Mouse (Mus musculus): Measurements from ENCODE around the gene Ccdc137. TPM values are rescaled to one million over a fixed set of nuclear protein-coding genes. Genes with fewer than 3 reads are reported as not detected.

Ccdc137 gene
- polyA plus RNA-seq, 1 experiment from 2014 or later = 11.7 TPM

DNA sequence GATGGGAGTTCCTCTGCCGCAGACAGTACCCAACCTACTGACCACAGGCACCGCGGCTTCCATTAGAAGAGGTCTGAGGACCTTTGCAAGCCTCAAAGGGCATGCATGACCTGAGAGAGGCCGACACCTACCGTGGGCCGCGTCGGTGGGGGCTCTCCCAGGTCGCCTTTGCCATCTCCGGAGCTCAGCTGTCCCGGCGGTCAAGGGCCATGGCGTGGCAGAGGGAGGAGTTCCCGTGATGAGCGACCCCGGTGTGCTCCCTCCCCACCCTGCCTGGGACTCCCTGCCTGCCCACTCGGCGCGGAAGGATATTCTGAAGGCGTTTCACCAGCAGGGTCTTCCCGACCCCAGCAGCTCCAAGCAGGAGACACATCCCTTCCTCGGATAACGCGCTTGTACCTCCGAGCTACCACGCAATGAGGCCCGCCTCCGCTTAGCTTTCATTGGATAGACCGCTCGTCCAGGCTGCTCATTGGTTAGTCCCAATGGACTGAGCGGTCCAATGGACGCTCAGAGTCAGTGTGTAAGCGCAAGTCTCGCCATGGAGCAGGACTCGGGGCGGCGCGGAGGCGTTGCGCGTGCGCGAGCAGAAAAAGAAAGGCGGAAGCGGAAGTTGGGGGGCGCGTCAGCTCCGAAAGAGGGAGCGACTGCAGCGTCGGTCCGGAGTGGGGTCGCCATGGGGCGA is 9.3 kb downstream of the Ccdc137 start, which contains the start of gene Arl16:
TSS of gene Arl16 (minus strand) at position 557 of the 685 bp plus-strand sequence.
- H3K4me2 ChIP-seq (ENCODE audit: low read depth, low read length) = peak within 1 kb of the TSS; percentile 92
- H3K27ac ChIP-seq (ENCODE audit: low read depth) = peak within 1 kb of the TSS; percentile 67
- TF ChIP-seq CTCF (IDR thresholded peaks at IDR 0.05; ENCODE audit: low read depth) (no peak; the same call in 1 of the 2 replicates), EP300 (IDR thresholded peaks at IDR 0.05; ENCODE audit: low read depth) (no peak)
- H3K9me3 ChIP-seq (ENCODE audit: low read length) = no peaks in the 10 kb centered on the region
- no peaks in the 10 kb centered on the region for H3K27me3 ChIP-seq (ENCODE audit: insufficient read depth, low read length)
- ATAC-seq = peak; percentile 99
- peak within 1 kb of the TSS; percentile 88 for H3K9ac ChIP-seq (replicated peaks)
- H3K4me1 ChIP-seq (ENCODE audit: insufficient read depth) = peaks cover 18% of the 10 kb centered on the region
- H3K36me3 ChIP-seq (replicated peaks; ENCODE audit: insufficient read depth, low read length) = peaks cover 31% of the 10 kb centered on the region
- DNase-seq = peak; percentile 97
- peak within 1 kb of the TSS; percentile 96 for H3K4me3 ChIP-seq (ENCODE audit: low read depth, low read length)
- 1% methylated on average over 54 of the region's 54 CpGs for WGBS (ENCODE audit: insufficient replicate concordance)

DNA sequence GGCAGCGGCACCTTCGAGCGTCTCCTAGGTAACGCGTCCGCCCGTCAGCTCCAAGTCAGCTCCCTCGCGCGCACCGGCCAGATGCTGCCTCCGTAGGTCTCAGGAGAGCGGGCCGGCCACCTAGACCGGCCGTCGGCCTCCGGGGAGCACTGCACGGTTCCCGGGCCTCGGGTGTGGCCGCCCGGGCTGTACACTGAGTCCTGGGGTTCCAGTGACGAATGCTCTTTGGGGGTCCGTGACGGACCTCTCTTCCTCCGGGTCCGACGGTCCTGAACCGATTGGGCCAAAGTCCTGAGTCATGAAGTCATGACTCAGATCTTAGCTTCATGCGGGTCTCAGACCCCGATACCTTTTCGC is 9.8 kb downstream of the Ccdc137 start:
- H3K36me3 ChIP-seq (replicated peaks; ENCODE audit: insufficient read depth, low read length) = peaks cover 36% of the 10 kb centered on the region
- DNase-seq (no peak), ATAC-seq (peak; percentile 56)
- no peak for TF ChIP-seq EP300 (IDR thresholded peaks at IDR 0.05; ENCODE audit: low read depth)
- TF ChIP-seq CTCF (IDR thresholded peaks at IDR 0.05; ENCODE audit: low read depth) = no peak
- under 1% methylated on average over 33 of the region's 33 CpGs for WGBS (ENCODE audit: insufficient replicate concordance)
- no peaks in the 10 kb centered on the region for H3K27me3 ChIP-seq (ENCODE audit: insufficient read depth, low read length)
- peaks cover 18% of the 10 kb centered on the region for H3K4me1 ChIP-seq (ENCODE audit: insufficient read depth)
- H3K4me3 ChIP-seq (ENCODE audit: low read depth, low read length) = peak overlapping the region; percentile 96
- peak overlapping the region; percentile 89 for H3K4me2 ChIP-seq (ENCODE audit: low read depth, low read length)
- no peaks in the 10 kb centered on the region for H3K9me3 ChIP-seq (ENCODE audit: low read length)
- peak overlapping the region; percentile 88 for H3K9ac ChIP-seq (replicated peaks)
- H3K27ac ChIP-seq (ENCODE audit: low read depth) = peak overlapping the region; percentile 67

DNA sequence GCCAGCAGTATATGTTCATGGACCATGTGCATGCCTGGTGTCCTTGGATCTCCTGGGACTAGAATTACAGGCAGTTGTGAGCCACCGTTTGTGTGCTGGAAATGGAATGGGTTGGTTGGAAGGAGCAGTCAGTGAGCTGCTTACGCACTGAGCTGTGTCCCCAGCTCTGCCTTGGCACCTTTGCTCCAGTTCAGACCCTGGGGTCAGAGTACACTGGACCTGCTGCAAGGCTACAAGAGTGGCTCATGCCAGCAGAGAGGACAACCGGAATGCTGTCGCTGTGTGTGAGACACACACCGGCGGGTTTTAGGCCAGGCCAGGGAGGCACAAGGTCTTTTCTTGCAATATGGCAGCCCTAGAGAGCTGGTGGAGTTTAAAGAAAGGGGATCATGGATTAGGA is 14.1 kb downstream of the Ccdc137 start:
- Histone ChIP-seq H3K36me3 (replicated peaks; ENCODE audit: insufficient read depth, low read length) (peaks cover 61% of the 10 kb centered on the region), H3K9ac (replicated peaks) (0 out of 2 replicates have a peak overlapping the region, but pooled peaks have one; percentile 16)
- 77% methylated on average over 6 of the region's 6 CpGs for WGBS (ENCODE audit: insufficient replicate concordance)

DNA sequence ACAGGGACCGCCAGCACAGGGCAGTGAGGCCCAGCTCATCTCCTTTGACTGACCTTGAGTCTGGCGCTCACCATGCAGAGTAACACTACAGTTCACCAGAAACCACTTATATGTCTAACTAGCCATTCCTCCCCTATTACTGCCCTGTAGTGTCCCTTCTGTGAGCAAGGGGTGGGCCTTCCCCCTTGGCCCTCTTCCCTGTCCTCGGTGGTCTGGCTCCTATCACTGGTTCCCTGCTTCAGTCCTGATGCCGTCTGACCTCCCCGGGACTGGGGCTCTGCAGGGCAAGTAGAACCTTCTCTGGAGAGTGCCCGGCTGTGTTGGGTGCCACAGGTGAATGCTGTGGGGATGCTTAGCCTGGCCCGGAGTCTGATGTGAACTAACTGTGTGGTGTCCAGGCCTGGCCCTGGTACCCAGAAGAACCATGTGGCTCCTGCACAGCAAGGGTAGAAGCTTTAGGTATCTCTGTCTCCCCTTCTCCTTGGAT is 25.6 kb downstream of the Ccdc137 start:
- peak overlapping the region; percentile 94; the same call in 1 of the 2 replicates for H3K4me3 ChIP-seq (ENCODE audit: low read depth, low read length)
- H3K9ac ChIP-seq (replicated peaks) = no peak overlapping the region; the same call in 1 of the 2 replicates
- H3K27me3 ChIP-seq (ENCODE audit: insufficient read depth, low read length) = no peaks in the 10 kb centered on the region
- H3K9me3 ChIP-seq (ENCODE audit: low read length) = no peaks in the 10 kb centered on the region
- 86% methylated on average over 7 of the region's 7 CpGs for WGBS (ENCODE audit: insufficient replicate concordance)
- no peak for DNase-seq
- no peak for TF ChIP-seq EP300 (IDR thresholded peaks at IDR 0.05; ENCODE audit: low read depth)
- TF ChIP-seq CTCF (IDR thresholded peaks at IDR 0.05; ENCODE audit: low read depth) = no peak
- H3K27ac ChIP-seq (ENCODE audit: low read depth) = no peak overlapping the region
- ATAC-seq = no peak
- peaks cover 8% of the 10 kb centered on the region for H3K4me1 ChIP-seq (ENCODE audit: insufficient read depth)
- H3K4me2 ChIP-seq (ENCODE audit: low read depth, low read length) = peak overlapping the region; percentile 94
- peaks cover 51% of the 10 kb centered on the region for H3K36me3 ChIP-seq (replicated peaks; ENCODE audit: insufficient read depth, low read length)

More for the DNA sequence above, 14.1 kb downstream of the Ccdc137 start:
- Histone ChIP-seq H3K4me3 (ENCODE audit: low read depth, low read length) (no peak overlapping the region), H3K4me1 (ENCODE audit: insufficient read depth) (peaks cover 10% of the 10 kb centered on the region), H3K4me2 (ENCODE audit: low read depth, low read length) (no peak overlapping the region), H3K9me3 (ENCODE audit: low read length) (no peaks in the 10 kb centered on the region), H3K27me3 (ENCODE audit: insufficient read depth, low read length) (no peaks in the 10 kb centered on the region), H3K27ac (ENCODE audit: low read depth) (peak overlapping the region; percentile 83)
- ATAC-seq (peak; percentile 56), DNase-seq (peak; percentile 57)
- TF ChIP-seq CTCF (IDR thresholded peaks at IDR 0.05; ENCODE audit: low read depth) (no peak), EP300 (IDR thresholded peaks at IDR 0.05; ENCODE audit: low read depth) (no peak)

DNA sequence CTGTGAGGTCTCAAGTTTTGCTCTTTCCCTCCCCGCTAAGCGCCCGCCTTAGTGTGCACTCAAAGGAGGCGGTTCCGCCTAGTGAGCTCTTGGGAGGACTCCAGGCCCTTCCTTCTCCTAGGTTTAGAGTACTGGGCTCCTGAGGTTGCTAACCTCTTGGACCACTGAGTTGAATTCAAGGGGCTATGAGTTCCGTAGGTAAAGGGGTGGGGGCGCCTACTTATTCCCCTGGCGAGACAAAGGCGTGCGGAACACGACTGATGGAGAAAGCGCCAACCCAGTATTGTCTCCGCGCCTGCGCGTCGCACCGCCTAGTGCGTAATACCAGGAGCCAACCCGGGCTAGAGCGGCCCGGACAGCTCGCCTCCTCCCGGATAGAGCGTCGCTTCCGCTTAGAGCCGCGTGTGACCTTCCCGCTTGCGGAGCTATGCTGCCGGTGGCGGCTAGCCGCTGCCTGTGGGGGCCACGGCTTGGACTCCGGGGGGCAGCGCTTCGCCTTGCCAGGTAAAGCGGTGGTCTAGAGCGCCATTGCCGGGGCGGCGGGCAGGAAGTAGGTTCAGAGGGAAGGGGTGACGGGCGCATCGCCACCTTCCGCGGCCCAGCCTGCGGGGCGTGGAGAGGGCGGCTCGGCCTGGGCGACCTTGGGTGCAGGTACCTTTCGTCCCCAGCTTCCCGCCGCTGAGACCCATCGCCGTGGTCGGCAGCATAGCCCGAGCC is 26.5 kb downstream of the Ccdc137 start, which contains the start of gene Mrpl12:
TSS of gene Mrpl12 (plus strand) at position 349 of the 717 bp plus-strand sequence.
- Histone ChIP-seq H3K36me3 (replicated peaks; ENCODE audit: insufficient read depth, low read length) (peaks cover 48% of the 10 kb centered on the region), H3K4me1 (ENCODE audit: insufficient read depth) (peaks cover 8% of the 10 kb centered on the region), H3K4me2 (ENCODE audit: low read depth, low read length) (peak within 1 kb of the TSS; percentile 94), H3K4me3 (ENCODE audit: low read depth, low read length) (peak within 1 kb of the TSS; percentile 94), H3K27ac (ENCODE audit: low read depth) (peak within 1 kb of the TSS; percentile 89), H3K9ac (replicated peaks) (peak within 1 kb of the TSS; percentile 83), H3K9me3 (ENCODE audit: low read length) (no peaks in the 10 kb centered on the region), H3K27me3 (ENCODE audit: insufficient read depth, low read length) (no peaks in the 10 kb centered on the region)
- ATAC-seq = peak; percentile 88
- WGBS (ENCODE audit: insufficient replicate concordance) = 2% methylated on average over 58 of the region's 60 CpGs
- peak; percentile 92 for DNase-seq
- TF ChIP-seq CTCF (IDR thresholded peaks at IDR 0.05; ENCODE audit: low read depth) = 0 out of 2 replicates have a peak, but pooled peaks have one; percentile 3
- TF ChIP-seq EP300 (IDR thresholded peaks at IDR 0.05; ENCODE audit: low read depth) = peak; percentile 70

DNA sequence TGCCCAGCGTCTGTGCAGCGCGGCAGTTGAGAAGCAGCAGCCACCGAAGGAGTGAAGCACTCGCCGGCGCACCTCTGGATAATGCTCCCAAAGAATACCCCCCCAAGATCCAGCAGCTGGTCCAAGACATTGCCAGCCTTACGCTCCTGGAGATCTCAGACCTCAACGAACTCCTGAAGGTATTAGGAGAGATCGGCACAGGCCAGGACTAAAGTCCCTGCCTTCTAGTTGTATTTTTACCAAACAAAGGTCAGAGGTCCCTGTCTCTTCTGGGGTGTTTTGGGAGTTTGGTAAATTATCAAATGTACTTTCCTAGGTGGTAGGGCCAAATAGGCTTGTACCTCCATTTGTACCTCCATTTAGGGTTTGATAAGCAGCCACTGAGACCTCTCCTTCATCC is 27.3 kb downstream of the Ccdc137 start:
- Histone ChIP-seq H3K4me1 (ENCODE audit: insufficient read depth) (peaks cover 14% of the 10 kb centered on the region), H3K9me3 (ENCODE audit: low read length) (no peaks in the 10 kb centered on the region), H3K4me2 (ENCODE audit: low read depth, low read length) (peak overlapping the region; percentile 94), H3K27ac (ENCODE audit: low read depth) (peak overlapping the region; percentile 89), H3K27me3 (ENCODE audit: insufficient read depth, low read length) (no peaks in the 10 kb centered on the region), H3K4me3 (ENCODE audit: low read depth, low read length) (peak overlapping the region; percentile 94), H3K9ac (replicated peaks) (peak overlapping the region; percentile 83), H3K36me3 (replicated peaks; ENCODE audit: insufficient read depth, low read length) (peaks cover 41% of the 10 kb centered on the region)
- TF ChIP-seq CTCF (IDR thresholded peaks at IDR 0.05; ENCODE audit: low read depth) (no peak), EP300 (IDR thresholded peaks at IDR 0.05; ENCODE audit: low read depth) (no peak)
- ATAC-seq (no peak), DNase-seq (no peak)
- WGBS (ENCODE audit: insufficient replicate concordance) = 5% methylated on average over 10 of the region's 10 CpGs

Measured in liver, postnatal 0 days (tissue).